Mouse (Mus musculus) lung, postnatal 0 days (tissue): Measurements from ENCODE around the gene Ciapin1.

Experiments used
- CTCF ChIP-seq: IDR thresholded peaks from 2 replicates; pipeline ENCODE4 v1.5.1; 2016; ENCODE audit warnings: antibody characterized with exemption, mild to moderate bottlenecking
- EP300 ChIP-seq: IDR thresholded peaks from 2 replicates; pipeline ENCODE4 v1.6.1; 2016; ENCODE audit warnings: antibody characterized with exemption, mild to moderate bottlenecking, control low read depth

GRCm38 (mm10) chr8:94804546-94805340, 33.4 kb downstream of the Ciapin1 start:
- TF ChIP-seq CTCF (no peak), EP300 (no peak)
